Mouse (Mus musculus) brain, embryonic 14.5 days (tissue): ENCODE results near the gene Syce2.

ENCODE experiments used
- CTCF ChIP-seq: fragments of 200-500 bp; IDR thresholded peaks from 2 replicates; pipeline ENCODE4 v1.5.1; 2012; ENCODE audit warnings: inconsistent platforms, mild to moderate bottlenecking, moderate library complexity, borderline replicate concordance; ENCODE audit not compliant: insufficient read depth, insufficient read length; ENCODE audit errors: extremely low read depth
- POLR2A ChIP-seq: fragments of 200-500 bp; IDR thresholded peaks from 2 replicates; pipeline ENCODE4 v1.6.1; 2012; ENCODE audit warnings: mild to moderate bottlenecking, inconsistent platforms, borderline replicate concordance; ENCODE audit not compliant: poor library complexity, insufficient read depth, insufficient read length, severe bottlenecking; ENCODE audit errors: extremely low read depth

DNA sequence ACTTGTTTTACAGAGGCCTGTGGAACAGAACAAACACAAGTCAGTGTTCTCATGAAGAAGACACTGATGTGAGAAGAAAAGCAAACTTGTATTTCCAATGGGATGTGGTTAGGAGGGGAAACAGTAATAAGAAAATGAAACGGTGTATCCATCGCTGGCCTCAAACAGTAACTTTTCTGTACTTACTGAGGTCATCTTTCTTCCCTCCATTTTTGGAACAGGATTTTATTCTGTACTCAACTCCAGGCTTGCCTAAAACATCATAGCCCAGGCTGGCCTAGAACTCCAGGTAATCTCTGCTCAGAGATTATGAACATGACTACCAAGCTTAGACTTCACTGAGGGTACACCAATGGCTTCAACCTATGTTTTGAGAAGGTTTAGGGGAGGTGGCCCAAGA, 32.5 kb upstream of the Syce2 start:
- TF ChIP-seq CTCF (no peak), POLR2A (no peak)
